Mouse (Mus musculus) neural tube, embryonic 14.5 days (tissue): ENCODE measurements around the gene Golga4. TPM values are rescaled to one million over a fixed set of nuclear protein-coding genes. Genes with fewer than 3 reads are reported as not detected.

ENCODE experiments used
- ATAC-seq: fragments of 200-750 bp; cut with Nextera tagmentation; 2 replicates; pipeline ENCODE4 v1.8.0; 2017; ENCODE audit warnings: low read depth, mild to moderate bottlenecking, moderate TSS enrichment, moderate library complexity
- H3K27ac ChIP-seq: fragments of 300-500 bp; sonication (generic); 2 replicates; pipeline ENCODE4 v1.5.1; 2014; ENCODE audit warnings: low read depth, mild to moderate bottlenecking, control low read depth, low read length, moderate library complexity, mixed read lengths
- H3K27me3 ChIP-seq: fragments of 300-500 bp; sonication (generic); 2 replicates; pipeline ENCODE4 v1.6.1; 2014; ENCODE audit warnings: low read length; ENCODE audit not compliant: control insufficient read depth, insufficient read depth
- H3K36me3 ChIP-seq: fragments of 300-500 bp; sonication (generic); 2 replicates; pipeline ENCODE4 v1.6.1; 2014; ENCODE audit warnings: low read length, mixed read lengths; ENCODE audit not compliant: control insufficient read depth, insufficient read depth
- H3K4me1 ChIP-seq: fragments of 300-500 bp; sonication (generic); 2 replicates; pipeline ENCODE4 v1.6.1; 2014; ENCODE audit warnings: low read length; ENCODE audit not compliant: control insufficient read depth, insufficient read depth
- H3K4me2 ChIP-seq: fragments of 300-500 bp; sonication (generic); 2 replicates; pipeline ENCODE4 v1.6.1; 2014; ENCODE audit warnings: mild to moderate bottlenecking, low read depth, low read length, control low read depth
- H3K4me3 ChIP-seq: fragments of 300-500 bp; sonication (generic); 2 replicates; pipeline ENCODE4 v1.5.1; 2014; ENCODE audit warnings: low read depth, low read length, control low read depth, mixed read lengths
- H3K9ac ChIP-seq: fragments of 300-500 bp; sonication (generic); replicated peaks from 2 replicates; pipeline ENCODE4 v1.6.1; 2014; ENCODE audit warnings: low read depth, mild to moderate bottlenecking, control low read depth, low read length, mixed read lengths
- H3K9me3 ChIP-seq: fragments of 300-500 bp; sonication (generic); 2 replicates; pipeline ENCODE4 v1.6.1; 2016; ENCODE audit warnings: low read length; ENCODE audit not compliant: control insufficient read depth
- WGBS: fragments of 180-500 bp; shearing (Covaris S2); extraction: QIAGEN DNeasy Blood & Tissue Kit; methylation state at CpG from one replicate; pipeline ENCODE4 v1.1.7; 2014; 5-methylcytosine and 5-hydroxymethylcytosine counted together
- polyA plus RNA-seq: library from polyadenylated mRNA; unstranded; fragments of >200 nt; fragmentation: Nextera tagmentation; extraction: Ambion mirVana; gene quantifications from 2 replicates; pipeline ENCODE4 v1.2.1, GENCODE M21; 2014

Golga4 gene
- polyA plus RNA-seq, 1 experiment from 2014 or later = 53.8 TPM

GRCm38 (mm10) chr9:118582757-118583156, 76.7 kb downstream of the Golga4 start:
- Histone ChIP-seq H3K27ac (no peak overlapping the region), H3K36me3 (no peaks in the 10 kb centered on the region; the same call in 1 of the 2 replicates), H3K4me1 (no peaks in the 10 kb centered on the region), H3K9me3 (no peaks in the 10 kb centered on the region), H3K4me3 (no peak overlapping the region), H3K27me3 (no peaks in the 10 kb centered on the region), H3K4me2 (no peak overlapping the region), H3K9ac (no peak overlapping the region)
- no peak for ATAC-seq
- 77% methylated on average over 6 of the region's 6 CpGs for WGBS

- Histone ChIP-seq H3K27me3 (no peaks in the 10 kb centered on the region), H3K4me3 (no peak overlapping the region), H3K4me1 (peaks cover under 1% of the 10 kb centered on the region; the same call in 1 of the 2 replicates), H3K4me2 (no peak overlapping the region), H3K27ac (no peak overlapping the region), H3K36me3 (no peaks in the 10 kb centered on the region; the same call in 1 of the 2 replicates), H3K9me3 (no peaks in the 10 kb centered on the region), H3K9ac (no peak overlapping the region)
- no peak for ATAC-seq
- 91% methylated on average over 1 of the region's 1 CpGs for WGBS
Measured at GRCm38 (mm10) chr9:118584838-118585237, 78.8 kb downstream of the Golga4 start.

- Histone ChIP-seq H3K9ac (no peak overlapping the region), H3K9me3 (no peaks in the 10 kb centered on the region), H3K27ac (no peak overlapping the region), H3K4me3 (no peak overlapping the region), H3K4me1 (peaks cover 8% of the 10 kb centered on the region; the same call in 1 of the 2 replicates), H3K4me2 (no peak overlapping the region), H3K36me3 (no peaks in the 10 kb centered on the region), H3K27me3 (no peaks in the 10 kb centered on the region)
- ATAC-seq = no peak
- 88% methylated on average over 6 of the region's 6 CpGs for WGBS
Measured at GRCm38 (mm10) chr9:118585998-118586397, 79.9 kb downstream of the Golga4 start.

- no peaks in the 10 kb centered on the region for H3K36me3 ChIP-seq
- H3K9me3 ChIP-seq = no peaks in the 10 kb centered on the region
- H3K4me2 ChIP-seq = no peak overlapping the region
- no peak overlapping the region for H3K27ac ChIP-seq
- no peak overlapping the region for H3K4me3 ChIP-seq
- no peak for ATAC-seq
- peaks cover 8% of the 10 kb centered on the region; the same call in 1 of the 2 replicates for H3K4me1 ChIP-seq
- 83% methylated on average over 4 of the region's 4 CpGs for WGBS
- H3K27me3 ChIP-seq = no peaks in the 10 kb centered on the region
- H3K9ac ChIP-seq = no peak overlapping the region
Measured at GRCm38 (mm10) chr9:118587115-118587514, 81.0 kb downstream of the Golga4 start.

- H3K27ac ChIP-seq = no peak overlapping the region
- H3K9me3 ChIP-seq = no peaks in the 10 kb centered on the region
- peaks cover 8% of the 10 kb centered on the region; the same call in 1 of the 2 replicates for H3K4me1 ChIP-seq
- H3K9ac ChIP-seq = no peak overlapping the region
- WGBS = 40% methylated on average over 3 of the region's 3 CpGs
- no peaks in the 10 kb centered on the region for H3K36me3 ChIP-seq
- no peaks in the 10 kb centered on the region for H3K27me3 ChIP-seq
- H3K4me3 ChIP-seq = no peak overlapping the region
- no peak for ATAC-seq
- no peak overlapping the region for H3K4me2 ChIP-seq
Measured at GRCm38 (mm10) chr9:118589249-118589648, 83.2 kb downstream of the Golga4 start.

GRCm38 (mm10) chr9:118590230-118590629, 84.2 kb downstream of the Golga4 start:
- peak; percentile 28; the same call in 1 of the 2 replicates for ATAC-seq
- no peak overlapping the region for H3K4me2 ChIP-seq
- H3K27me3 ChIP-seq = no peaks in the 10 kb centered on the region
- H3K9ac ChIP-seq = no peak overlapping the region
- no peak overlapping the region for H3K27ac ChIP-seq
- H3K4me1 ChIP-seq = peaks cover 8% of the 10 kb centered on the region; the same call in 1 of the 2 replicates
- H3K36me3 ChIP-seq = no peaks in the 10 kb centered on the region
- WGBS = 19% methylated on average over 7 of the region's 7 CpGs
- no peaks in the 10 kb centered on the region for H3K9me3 ChIP-seq
- H3K4me3 ChIP-seq = no peak overlapping the region

GRCm38 (mm10) chr9:118591633-118592032, 85.6 kb downstream of the Golga4 start:
- Histone ChIP-seq H3K4me1 (peaks cover 8% of the 10 kb centered on the region; the same call in 1 of the 2 replicates), H3K4me3 (no peak overlapping the region), H3K9ac (no peak overlapping the region), H3K9me3 (no peaks in the 10 kb centered on the region), H3K4me2 (no peak overlapping the region), H3K27me3 (no peaks in the 10 kb centered on the region), H3K36me3 (no peaks in the 10 kb centered on the region), H3K27ac (no peak overlapping the region)
- WGBS = 81% methylated on average over 6 of the region's 6 CpGs
- no peak for ATAC-seq

- Histone ChIP-seq H3K9me3 (no peaks in the 10 kb centered on the region), H3K36me3 (no peaks in the 10 kb centered on the region), H3K27ac (no peak overlapping the region), H3K27me3 (no peaks in the 10 kb centered on the region), H3K9ac (no peak overlapping the region), H3K4me3 (no peak overlapping the region), H3K4me1 (peaks cover 8% of the 10 kb centered on the region; the same call in 1 of the 2 replicates), H3K4me2 (no peak overlapping the region)
- ATAC-seq = no peak
- WGBS = 54% methylated on average over 13 of the region's 13 CpGs
Measured at GRCm38 (mm10) chr9:118592585-118593249, 86.7 kb downstream of the Golga4 start.

- 90% methylated on average over 8 of the region's 8 CpGs for WGBS
- no peak overlapping the region for H3K4me3 ChIP-seq
- peaks cover 8% of the 10 kb centered on the region; the same call in 1 of the 2 replicates for H3K4me1 ChIP-seq
Measured at GRCm38 (mm10) chr9:118593443-118593842, 87.4 kb downstream of the Golga4 start.

More at GRCm38 (mm10) chr9:118593443-118593842, 87.4 kb downstream of the Golga4 start:
- H3K27me3 ChIP-seq = no peaks in the 10 kb centered on the region
- no peak overlapping the region for H3K27ac ChIP-seq
- H3K36me3 ChIP-seq = no peaks in the 10 kb centered on the region
- no peaks in the 10 kb centered on the region for H3K9me3 ChIP-seq
- no peak overlapping the region for H3K4me2 ChIP-seq
- H3K9ac ChIP-seq = no peak overlapping the region
- ATAC-seq = no peak
